Mouse (Mus musculus) olfactory bulb, adult 2 months (tissue): ENCODE data around the gene Mpc1. TPM values are rescaled to one million over a fixed set of nuclear protein-coding genes. Genes with fewer than 3 reads are reported as not detected.
"Not testable (repeated sequence)": the region's sequence is repeated elsewhere in the genome, so short reads cannot be mapped to it uniquely, and the experiment has no call there.

Experiments
- H3K27ac ChIP-seq: fragments of 200-500 bp; 2 replicates; pipeline ENCODE4 v1.5.1; 2012; ENCODE audit warnings: low read depth, low read length; ENCODE audit not compliant: insufficient read depth
- H3K4me1 ChIP-seq: fragments of 200-500 bp; 2 replicates; pipeline ENCODE4 v1.6.1; 2012; ENCODE audit warnings: low read length; ENCODE audit not compliant: control insufficient read depth, insufficient read depth
- H3K4me3 ChIP-seq: fragments of 200-500 bp; 2 replicates; pipeline ENCODE4 v1.5.1; 2012; ENCODE audit warnings: mild to moderate bottlenecking, low read depth, low read length, moderate library complexity; ENCODE audit not compliant: insufficient read depth
- CTCF ChIP-seq: fragments of 200-500 bp; IDR thresholded peaks from 2 replicates; pipeline ENCODE4 v1.5.1; 2012; ENCODE audit warnings: low read depth, mild to moderate bottlenecking, low read length, moderate library complexity; ENCODE audit not compliant: insufficient read depth
- POLR2A ChIP-seq: fragments of 200-500 bp; IDR thresholded peaks from 2 replicates; pipeline ENCODE4 v1.6.1; 2012; ENCODE audit warnings: mild to moderate bottlenecking, low read depth, low read length, moderate library complexity; ENCODE audit not compliant: insufficient read depth
- WGBS: fragments of 180-500 bp; shearing (Covaris S2); methylation state at CpG from one replicate; pipeline ENCODE4 v1.1.7; 2018; 5-methylcytosine and 5-hydroxymethylcytosine counted together
- polyA plus RNA-seq: library from polyadenylated mRNA; stranded (reverse); fragments of >200 nt; gene quantifications from 2 replicates; pipeline ENCODE4 v1.2.4, GENCODE M21; 2012; ENCODE audit warnings: low replicate concordance; ENCODE audit not compliant: missing spikeins, insufficient read depth, insufficient read length

The Mpc1 gene
- polyA plus RNA-seq, 1 experiment = not detected

GRCm38 (mm10) chr17:8244124-8244523, 38.6 kb upstream of the Mpc1 start:
- Histone ChIP-seq H3K27ac (no peak overlapping the region), H3K4me3 (no peak overlapping the region), H3K4me1 (no peaks in the 10 kb centered on the region)
- TF ChIP-seq CTCF (no peak), POLR2A (no peak)
- WGBS = 91% methylated on average over 2 of the region's 2 CpGs

GRCm38 (mm10) chr17:8246102-8246754, 36.5 kb upstream of the Mpc1 start:
- WGBS = 71% methylated on average over 4 of the region's 4 CpGs
- Histone ChIP-seq H3K4me1 (no peaks in the 10 kb centered on the region), H3K4me3 (no peak overlapping the region), H3K27ac (no peak overlapping the region)
- no peak for TF ChIP-seq CTCF
- TF ChIP-seq POLR2A = no peak

DNA sequence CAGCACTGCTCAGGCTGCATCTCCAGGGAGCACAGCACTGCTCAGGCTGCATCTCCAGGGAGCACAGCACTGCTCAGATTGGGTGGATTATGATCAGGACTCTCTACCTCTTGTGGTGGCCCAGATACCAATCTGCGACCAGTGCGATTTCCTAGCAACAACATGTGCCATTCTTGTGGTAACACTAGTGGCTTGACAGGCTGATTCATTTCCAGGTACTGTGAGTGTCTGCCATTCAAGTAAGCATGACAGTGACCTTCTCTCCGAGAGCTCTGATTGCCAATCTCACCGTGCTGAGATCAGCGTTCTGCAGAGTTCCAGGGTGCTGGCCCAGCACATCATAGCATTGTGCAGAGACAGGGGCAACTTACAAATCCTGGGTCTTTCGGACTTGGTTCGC, 31.0 kb upstream of the Mpc1 start:
- TF ChIP-seq POLR2A (no peak), CTCF (no peak)
- 95% methylated on average over 7 of the region's 7 CpGs for WGBS
- no peak overlapping the region for H3K27ac ChIP-seq
- H3K4me1 ChIP-seq = no peaks in the 10 kb centered on the region
- H3K4me3 ChIP-seq = no peak overlapping the region

GRCm38 (mm10) chr17:8254268-8254667, 28.4 kb upstream of the Mpc1 start:
- no peak overlapping the region for H3K4me3 ChIP-seq
- H3K4me1 ChIP-seq = no peaks in the 10 kb centered on the region
- H3K27ac ChIP-seq = no peak overlapping the region
- TF ChIP-seq CTCF (no peak), POLR2A (no peak)

DNA sequence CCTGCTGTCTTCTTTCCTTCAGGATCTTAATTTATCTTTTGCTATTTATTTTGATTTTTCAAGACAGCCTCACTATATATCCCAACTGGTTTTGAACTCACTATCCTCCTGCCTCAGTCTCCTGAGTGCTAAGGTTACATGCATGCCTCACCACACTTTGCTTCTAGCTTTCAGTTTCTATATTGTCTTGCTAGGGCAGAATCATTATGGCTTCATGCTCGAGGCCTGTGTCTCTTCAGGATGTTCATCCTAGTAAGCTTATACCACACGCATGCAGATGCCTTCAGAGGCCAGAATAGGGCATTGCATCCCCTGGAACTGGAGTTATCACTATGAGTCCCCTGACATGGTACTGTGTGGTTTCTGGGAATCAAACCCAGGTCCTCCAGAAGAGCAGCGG, 27.8 kb upstream of the Mpc1 start:
- Histone ChIP-seq H3K27ac (no peak overlapping the region), H3K4me1 (no peaks in the 10 kb centered on the region), H3K4me3 (no peak overlapping the region)
- TF ChIP-seq POLR2A (no peak), CTCF (no peak)
- 89% methylated on average over 3 of the region's 3 CpGs for WGBS

GRCm38 (mm10) chr17:8255583-8255982, 27.1 kb upstream of the Mpc1 start:
- no peak overlapping the region for H3K4me3 ChIP-seq
- H3K27ac ChIP-seq = no peak overlapping the region
- WGBS = 89% methylated on average over 6 of the region's 6 CpGs
- no peak for TF ChIP-seq CTCF
- no peaks in the 10 kb centered on the region for H3K4me1 ChIP-seq

DNA sequence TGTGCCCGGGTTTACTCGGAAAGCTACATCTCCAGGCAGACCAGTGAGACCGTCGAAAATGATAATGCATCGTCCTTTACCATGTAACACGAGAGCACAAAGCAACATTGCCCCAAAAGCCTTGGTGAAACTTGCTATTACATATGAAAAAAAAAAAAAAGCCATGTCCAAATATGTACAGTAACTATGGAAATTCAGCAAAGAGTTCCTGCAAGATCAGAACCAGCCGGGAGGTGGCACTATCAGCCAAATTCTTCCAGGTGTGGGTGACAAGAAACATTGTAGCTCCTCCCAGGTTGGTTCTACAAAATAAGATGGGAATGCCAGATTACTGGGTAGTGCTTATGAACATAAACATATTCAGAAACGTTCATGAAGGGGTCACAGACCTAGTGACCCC, 25.7 kb upstream of the Mpc1 start:
- no peak overlapping the region for H3K4me3 ChIP-seq
- TF ChIP-seq POLR2A = no peak
- no peak for TF ChIP-seq CTCF
- H3K27ac ChIP-seq = no peak overlapping the region
- no peaks in the 10 kb centered on the region for H3K4me1 ChIP-seq
- 76% methylated on average over 8 of the region's 8 CpGs for WGBS

- not testable (repeated sequence) for H3K4me1 ChIP-seq, H3K27ac ChIP-seq, H3K4me3 ChIP-seq
- 8% methylated on average over 7 of the region's 7 CpGs for WGBS
Observed at GRCm38 (mm10) chr17:8264638-8265037, 18.1 kb upstream of the Mpc1 start.

- TF ChIP-seq POLR2A (no peak), CTCF (no peak)
- no peaks in the 10 kb centered on the region for H3K4me1 ChIP-seq
- 64% methylated on average over 6 of the region's 6 CpGs for WGBS
- H3K4me3 ChIP-seq = no peak overlapping the region
- no peak overlapping the region for H3K27ac ChIP-seq
Observed at GRCm38 (mm10) chr17:8272054-8272749, 10.5 kb upstream of the Mpc1 start.

DNA sequence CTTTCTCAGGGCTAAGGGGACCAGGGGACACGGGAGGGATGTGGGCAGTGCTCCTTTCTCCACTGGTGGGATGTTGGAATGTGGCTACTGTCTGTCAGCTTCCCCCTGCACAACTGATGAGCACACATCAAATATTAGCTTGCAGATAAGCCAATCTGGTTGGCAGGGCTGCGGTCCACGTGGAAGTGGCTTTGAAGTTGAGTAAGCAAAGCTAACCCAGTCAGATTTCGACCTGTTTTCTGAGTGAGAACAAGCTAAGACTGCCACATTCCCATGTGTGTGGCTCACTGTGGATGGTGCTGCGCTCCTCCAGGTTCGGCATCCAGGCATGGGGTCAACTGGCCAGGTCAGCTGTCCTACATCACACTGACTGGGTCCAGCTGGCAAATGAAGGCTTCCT, 9.8 kb upstream of the Mpc1 start:
- H3K4me3 ChIP-seq = no peak overlapping the region
- whole genome bisulfite sequencing = 82% methylated on average over 6 of the region's 6 CpGs
- no peak overlapping the region for H3K27ac ChIP-seq

More for the DNA sequence above, 9.8 kb upstream of the Mpc1 start:
- no peaks in the 10 kb centered on the region for H3K4me1 ChIP-seq
- TF ChIP-seq CTCF (no peak), POLR2A (no peak)
